Mouse (Mus musculus) left cerebral cortex, adult 18-20 months (tissue): Measurements from ENCODE around the gene Cd48. TPM values are rescaled to one million over a fixed set of nuclear protein-coding genes. Genes with fewer than 3 reads are reported as not detected.
A peak's percentile ranks its signal among the peaks of the same experiment; 100 is the strongest.

Experiments
- DNase-seq, 2 experiments: peaks; one replicate each; pipeline ENCODE4 v3.0.0; 2021 to 2022; ENCODE audit warnings: low spot score in 2 of 2, mixed read lengths in 1 of 2
- microRNA-seq, 2 experiments: library from miRNA; unstranded; fragments of <30 nt; microRNA quantifications; one replicate each; pipeline ENCODE4 v1.2.0; 2021
- total RNA-seq, 2 experiments: library from RNA; stranded (reverse); gene quantifications; 2 replicates each; pipeline ENCODE4 v1.2.3; 2021

Gene Cd48
- total RNA-seq, 2 experiments from 2014 or later = 0.51 to 0.77 TPM

DNA sequence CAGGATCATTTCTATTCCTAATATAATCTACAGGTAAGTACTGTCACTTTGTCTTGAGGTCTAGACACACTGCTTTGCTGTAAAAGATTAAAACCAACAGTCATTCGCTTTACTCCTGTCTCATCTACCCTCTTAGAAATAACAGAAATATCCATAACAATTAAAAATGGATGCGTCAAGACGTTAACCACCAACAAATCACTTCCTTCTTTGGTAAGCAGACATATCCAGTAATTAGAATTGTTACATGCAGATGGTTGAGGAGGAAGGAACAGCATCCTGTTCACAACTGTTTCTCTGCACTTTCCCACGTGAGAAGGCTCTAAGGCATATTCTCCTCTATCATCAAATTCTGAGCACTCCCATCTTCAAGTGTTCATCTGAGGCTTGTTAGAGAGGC lies 5.5 kb downstream of the Cd48 start:
- no peak for DNase-seq

DNA sequence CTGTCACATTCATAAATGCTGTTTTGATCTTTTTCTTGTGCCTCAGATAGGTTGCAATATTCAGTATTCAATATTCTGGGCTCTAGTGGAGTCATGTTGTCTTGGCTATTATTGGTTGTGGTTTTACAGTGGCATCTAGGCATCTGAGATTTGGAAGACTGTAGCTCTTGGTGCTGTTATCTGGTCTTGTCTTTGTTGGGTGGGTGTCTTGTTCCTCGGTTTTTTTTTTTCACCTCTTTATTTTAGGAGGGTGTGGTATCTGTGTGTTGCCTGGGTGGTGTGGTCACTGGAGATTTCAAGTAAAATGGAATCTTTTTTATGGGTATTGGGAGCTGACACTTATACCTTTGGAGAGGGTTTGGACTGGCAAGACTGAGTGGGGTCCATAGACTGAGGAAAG lies 12.1 kb downstream of the Cd48 start:
- DNase-seq = no peak

DNA sequence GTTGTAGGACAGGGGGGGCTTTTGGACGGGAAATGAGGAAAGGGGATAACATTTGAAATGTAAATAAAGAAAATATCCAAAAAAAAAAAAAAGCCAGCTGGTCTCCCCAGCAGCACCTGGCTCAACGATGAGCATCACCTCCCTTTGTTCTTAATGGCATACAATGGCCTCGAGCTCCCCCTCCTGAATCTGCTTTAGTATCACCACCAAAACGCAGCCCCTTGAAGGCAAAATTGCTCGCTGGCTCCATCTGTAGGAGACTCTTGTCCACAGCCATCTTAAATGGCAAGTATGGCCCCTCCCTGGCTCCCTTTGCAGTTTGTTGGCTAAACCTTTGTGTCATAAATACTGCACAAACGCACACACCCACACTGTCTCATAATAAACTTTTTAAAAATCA lies 17.2 kb downstream of the Cd48 start:
- DNase-seq = peak; percentile 8 to 25

DNA sequence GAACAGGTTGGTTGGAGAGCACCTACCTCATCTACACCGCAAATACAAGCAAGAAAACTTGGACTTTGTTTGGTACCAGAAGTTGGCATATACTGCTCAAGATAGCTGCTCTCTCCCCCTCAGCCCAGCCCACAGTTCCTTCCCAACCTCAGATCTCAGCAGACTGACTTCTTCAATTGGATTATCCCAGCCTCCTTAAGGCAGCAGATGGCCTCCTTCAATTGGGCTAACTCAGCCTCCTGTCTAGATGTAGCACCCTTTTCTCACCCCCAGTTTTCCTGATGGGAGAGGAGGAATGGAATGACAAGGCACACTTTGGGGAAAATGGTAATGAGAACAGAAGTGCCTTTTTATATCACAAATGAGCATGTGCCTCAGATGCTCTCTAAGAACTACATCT lies 31.9 kb downstream of the Cd48 start:
- peak; percentile 4 to 36 for DNase-seq

DNA sequence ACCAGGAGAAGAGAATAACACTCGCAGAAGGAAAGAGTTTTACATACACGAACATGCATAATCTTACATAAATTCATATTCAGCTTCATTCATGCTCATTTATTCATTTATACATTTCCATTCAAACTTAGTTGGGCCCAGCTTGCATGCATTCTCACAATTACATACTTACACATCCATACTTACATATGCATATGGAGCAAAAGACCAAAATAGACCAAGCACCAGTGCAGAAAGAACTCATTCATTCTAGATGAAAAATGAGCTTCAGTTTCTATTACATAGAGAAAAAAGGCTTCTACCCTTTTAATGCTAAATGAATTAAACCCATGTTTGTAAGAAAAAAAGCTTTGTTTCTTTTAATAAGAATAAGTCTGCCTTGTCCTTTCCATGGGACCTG lies 33.6 kb downstream of the Cd48 start:
- no peak for DNase-seq

DNA sequence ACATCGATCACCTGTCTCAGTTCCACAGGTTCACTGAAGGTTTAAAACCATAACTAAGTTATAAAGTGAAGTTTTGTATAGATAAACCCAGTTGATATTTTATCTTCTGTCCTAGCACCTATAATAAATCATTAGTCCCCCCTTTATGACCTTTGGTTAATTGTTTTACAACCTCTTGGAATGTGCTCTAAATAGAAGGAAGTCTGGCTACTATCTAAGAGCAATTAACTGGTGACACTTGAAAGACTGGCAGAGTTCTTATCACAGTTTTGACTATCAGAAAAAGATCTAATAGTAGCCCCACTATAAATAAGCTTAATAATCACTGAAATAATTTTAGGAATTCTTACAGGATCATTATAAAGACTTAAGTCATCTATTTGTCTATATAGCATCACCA lies 34.4 kb downstream of the Cd48 start:
- no peak for DNase-seq

DNA sequence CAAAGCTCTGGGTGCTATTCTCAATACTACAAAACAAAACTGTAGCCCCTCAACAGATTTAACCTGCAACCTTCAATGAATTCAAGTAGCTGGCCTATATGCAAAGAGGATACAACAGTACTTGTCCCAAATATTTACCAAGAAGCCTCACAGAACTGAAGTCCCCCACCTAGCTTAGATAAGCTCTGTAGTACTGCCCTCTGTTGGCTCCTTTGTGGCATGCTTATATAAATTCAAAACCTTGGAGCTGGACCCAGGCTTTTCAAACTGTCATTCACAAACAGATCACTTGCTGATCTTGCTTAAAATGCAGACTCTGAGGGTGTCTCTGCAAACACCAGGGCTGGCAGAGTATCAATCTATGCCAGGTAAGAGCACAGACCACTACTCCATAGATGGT lies 49.4 kb downstream of the Cd48 start:
- DNase-seq = no peak

DNA sequence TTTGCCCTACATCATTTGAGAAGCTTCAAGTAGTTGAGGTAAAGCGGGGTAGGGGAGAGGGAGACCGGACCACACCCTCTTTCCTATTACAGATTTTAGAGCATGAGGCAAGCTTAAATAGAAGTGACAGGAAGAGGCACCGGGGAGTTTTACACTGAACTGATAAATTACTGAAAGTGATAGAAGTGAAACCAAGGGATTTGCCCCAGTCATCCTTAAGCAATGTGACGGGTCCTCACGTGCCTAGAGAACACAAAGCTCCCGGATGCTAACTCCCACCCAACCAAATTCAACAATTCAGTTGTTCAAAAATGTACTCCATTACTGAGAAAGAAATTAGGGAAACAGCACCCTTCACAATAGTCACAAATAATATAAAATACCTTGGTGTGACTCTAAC lies 53.1 kb downstream of the Cd48 start:
- DNase-seq = no peak

DNA sequence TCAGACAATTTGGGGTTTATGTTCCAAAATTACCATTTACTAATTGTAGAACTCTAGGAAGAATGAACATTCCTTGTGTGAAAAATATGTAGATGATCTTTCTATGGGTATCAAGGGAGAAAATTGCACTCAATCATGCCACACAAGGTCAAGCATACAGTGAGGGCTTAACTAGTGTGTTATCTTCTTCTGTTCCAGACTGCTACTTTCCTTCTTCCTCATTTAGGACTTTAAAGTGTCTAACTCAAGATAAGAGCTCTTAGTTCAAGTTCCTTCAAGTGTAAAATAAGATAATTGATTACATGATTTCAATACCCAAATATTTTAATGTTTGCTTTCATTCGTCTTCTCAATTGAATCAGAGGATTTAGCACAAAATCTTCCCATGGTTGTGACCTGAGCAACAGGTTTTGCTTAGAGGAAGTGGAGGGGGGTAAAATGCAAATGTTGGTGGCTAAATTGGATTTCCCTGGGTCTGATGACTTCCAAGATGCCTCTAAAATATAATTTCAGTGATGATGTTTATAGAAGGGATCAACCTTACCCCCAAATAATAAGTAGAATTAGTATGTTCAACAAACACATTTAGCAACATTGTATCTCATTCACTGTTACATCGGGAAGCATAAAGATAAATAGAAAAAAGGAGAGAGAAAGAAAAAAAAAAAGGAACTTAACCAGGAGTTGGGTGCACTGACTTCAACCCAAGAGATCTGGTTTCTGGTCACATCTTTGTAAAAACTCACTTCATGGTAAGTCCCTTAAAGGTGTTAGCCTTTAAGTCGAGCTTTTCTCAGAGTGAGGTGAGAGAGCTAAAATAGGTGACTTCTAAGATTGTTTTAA lies 66.5 kb downstream of the Cd48 start:
- no peak for DNase-seq

Small RNAs within 50 kb of the gene (microRNA-seq; reads per million reads assigned to microRNA genes)
- 0 reads per million in 2 experiments for gene Mir7683

Other genes starting within 250 kb of the Cd48 start
- gene F11r, start 244.5 kb upstream of the Cd48 start, total RNA-seq = 1 to 10 TPM; 4.5 to 5.4 TPM
- 1 to 10 TPM; 5.7 to 5.8 TPM for gene Alyref2, start 178.5 kb upstream of the Cd48 start, total RNA-seq
- gene Itln1, start 146.7 kb upstream of the Cd48 start, total RNA-seq = not detected
- under 1 TPM in 1 of 2 experiments, not detected in 1; 0.16 TPM for gene Cd244a, start 122.8 kb upstream of the Cd48 start, total RNA-seq
- gene Ly9, start 74.6 kb upstream of the Cd48 start, total RNA-seq = not detected
- gene Slamf7, start 29.0 kb upstream of the Cd48 start, total RNA-seq = not detected
- gene Slamf1, start 85.1 kb downstream of the Cd48 start, total RNA-seq = under 1 TPM; 0.44 to 0.66 TPM
- 1 to 10 TPM; 1.9 to 2.6 TPM for gene Cd84, start 157.7 kb downstream of the Cd48 start, total RNA-seq
- under 1 TPM in 1 of 2 experiments, not detected in 1; 0.12 TPM for gene Gm10521, start 213.7 kb downstream of the Cd48 start, total RNA-seq
- gene Slamf6, start 235.5 kb downstream of the Cd48 start, total RNA-seq = under 1 TPM; 0.12 to 0.30 TPM